Mouse (Mus musculus) thymus, postnatal 0 days (tissue): ENCODE data around the gene Pofut2. TPM values are rescaled to one million over a fixed set of nuclear protein-coding genes. Genes with fewer than 3 reads are reported as not detected.

Experiments
- DNase-seq: peaks from one replicate; pipeline ENCODE4 v3.0.0-alpha.2; 2015; ENCODE audit warnings: low spot score
- polyA plus RNA-seq: library from polyadenylated mRNA; unstranded; fragments of >200 nt; fragmentation: Nextera tagmentation; extraction: Ambion mirVana; gene quantifications from 2 replicates; pipeline ENCODE4 v1.2.1, GENCODE M21; 2015

The Pofut2 gene
- polyA plus RNA-seq: 34.0 and 35.0 TPM in 2 replicates

DNA sequence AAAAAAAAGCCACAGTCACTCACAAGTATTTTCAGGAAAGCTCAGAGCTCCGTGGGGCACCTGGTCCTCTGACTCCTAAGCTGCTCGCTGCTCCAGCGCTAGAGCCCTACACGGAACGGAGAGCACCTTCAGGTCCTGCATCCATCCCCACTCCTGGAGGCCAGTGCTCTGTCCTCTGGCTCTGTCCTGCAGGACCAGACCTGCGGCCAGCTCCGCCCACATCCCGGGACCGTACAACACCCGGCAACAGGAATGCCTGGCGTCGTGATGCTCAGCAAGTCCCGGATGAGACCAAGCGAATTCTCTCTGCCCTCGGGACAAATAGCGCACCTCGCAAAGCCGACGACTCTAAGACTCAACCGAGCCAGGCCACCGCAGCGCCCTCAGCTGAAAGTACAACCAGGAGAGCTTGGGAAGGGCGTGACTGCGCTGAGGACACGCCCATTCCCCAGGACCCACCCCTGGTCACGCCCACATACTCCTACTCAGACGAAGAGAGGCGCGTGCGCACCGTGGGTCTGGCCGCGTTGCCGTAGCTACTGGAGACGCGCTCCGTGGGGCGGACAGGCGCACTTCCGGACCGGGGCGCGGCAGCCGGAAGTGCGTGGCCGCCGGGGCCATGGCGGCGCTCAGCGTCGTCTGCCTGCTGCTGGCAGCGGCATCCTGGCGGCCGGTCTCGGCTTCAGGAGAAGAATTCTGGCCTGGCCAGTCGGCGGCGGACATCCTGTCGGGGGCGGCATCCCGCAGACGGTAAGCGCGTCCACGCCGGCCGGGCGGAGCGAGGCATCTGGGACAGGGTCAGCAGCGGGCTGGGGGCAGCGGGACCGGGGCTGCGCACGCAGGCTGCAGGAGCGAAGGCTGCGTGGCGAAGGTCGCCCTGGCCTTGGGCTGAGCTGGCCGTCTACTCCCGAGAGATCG, at the start of gene Pofut2:
Gene Pofut2 (plus strand): TSS at position 515 of the 918 bp plus-strand sequence.
- DNase-seq: peak; percentile 99

DNA sequence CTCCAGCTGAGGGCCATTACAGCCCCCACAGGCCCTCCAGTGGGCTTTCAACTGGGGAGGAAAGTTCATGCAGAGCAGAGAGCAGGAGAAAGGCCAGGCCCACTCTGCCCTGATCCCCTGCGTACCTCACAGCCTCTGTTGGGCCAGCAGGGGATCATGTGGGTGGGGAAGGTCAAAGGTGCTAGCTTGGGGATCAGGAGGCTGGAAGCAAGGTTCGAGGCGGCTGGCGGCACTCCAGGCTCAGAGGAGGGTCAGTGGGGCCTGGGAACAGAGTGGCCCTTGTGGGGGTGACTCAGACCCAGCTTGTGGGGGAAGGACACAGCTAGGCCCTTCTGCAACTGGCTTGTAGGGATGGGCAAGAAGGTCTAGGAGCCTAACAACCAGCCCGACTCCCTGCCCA, 49.8 kb upstream of the Pofut2 start:
- no peak for DNase-seq

DNA sequence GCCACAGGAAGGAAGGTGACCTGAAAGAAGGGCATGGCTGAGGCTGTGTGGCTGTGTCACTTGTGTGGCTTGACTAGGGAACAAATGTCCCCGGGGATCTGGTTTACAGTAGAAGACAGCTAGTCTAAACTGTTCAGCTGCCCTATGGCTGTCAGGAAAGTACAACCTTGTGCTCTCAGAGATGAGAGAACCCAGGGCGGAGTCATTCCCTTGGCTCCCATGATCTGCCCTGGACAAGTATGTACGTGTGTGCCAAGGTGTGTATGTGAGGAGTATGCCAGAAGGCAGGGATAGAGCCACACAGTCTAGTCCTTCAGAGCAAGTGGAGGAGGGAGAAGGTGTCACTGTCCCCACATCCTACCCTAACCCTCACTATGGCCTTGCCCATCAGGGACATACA, 48.4 kb upstream of the Pofut2 start:
- no peak for DNase-seq

DNA sequence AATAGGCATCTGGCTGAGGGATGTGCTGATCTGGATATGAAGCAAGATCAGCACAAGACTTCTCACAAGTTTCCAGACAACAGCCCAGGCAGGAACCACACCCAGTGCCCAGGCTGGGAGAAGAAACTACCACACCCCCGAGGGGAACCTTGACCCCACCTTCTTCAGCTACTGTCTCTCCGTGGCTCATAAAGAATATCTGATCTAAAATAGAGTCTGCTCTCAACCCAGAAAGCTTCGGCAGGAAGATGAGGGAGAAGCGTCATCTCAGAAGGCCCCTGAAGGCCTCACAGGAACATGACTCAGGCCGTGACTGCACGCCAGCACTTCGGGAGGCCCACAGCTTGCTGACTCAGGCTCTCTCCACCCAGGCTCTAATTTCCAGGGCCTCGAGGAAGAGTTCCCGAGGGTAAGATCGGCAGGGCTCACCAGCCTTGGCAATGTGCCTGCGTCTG, 47.9 kb upstream of the Pofut2 start:
- DNase-seq: no peak

DNA sequence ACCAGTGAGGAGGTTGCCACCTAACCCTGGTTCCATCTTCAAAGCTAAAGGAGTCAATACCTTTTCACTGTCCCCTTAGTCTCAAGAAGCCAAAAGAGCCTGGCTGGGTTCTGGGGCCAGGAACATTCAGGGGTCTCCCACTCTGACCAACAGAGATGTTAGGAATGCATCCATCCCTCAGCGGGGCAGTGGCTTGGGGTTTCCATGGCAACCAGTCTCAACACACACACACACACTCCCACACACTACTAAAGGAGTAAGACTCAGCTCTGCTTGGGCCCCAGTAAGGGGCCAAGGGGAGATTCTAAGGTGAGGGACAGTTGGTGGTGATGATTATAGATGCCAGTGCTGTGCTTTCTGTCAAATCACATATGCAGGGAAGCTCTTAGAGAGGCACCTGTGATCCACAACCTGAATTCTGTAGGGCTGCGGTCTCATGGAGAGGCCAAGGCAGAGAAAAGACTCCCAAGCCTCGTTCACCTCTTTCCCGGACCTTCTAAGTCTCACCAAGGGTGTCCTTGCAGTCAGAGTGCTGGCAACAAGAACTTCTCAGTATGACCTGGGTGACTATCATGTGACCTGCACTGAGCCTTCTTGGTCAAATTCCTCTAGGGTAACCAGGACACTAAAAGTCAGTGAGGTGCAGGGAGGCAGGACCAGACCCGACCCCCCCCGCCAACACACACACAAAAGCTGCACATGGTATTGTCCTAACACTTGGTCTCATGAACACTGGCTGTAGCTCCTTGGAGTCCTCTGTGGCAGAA, 46.5 kb upstream of the Pofut2 start:
- no peak for DNase-seq

DNA sequence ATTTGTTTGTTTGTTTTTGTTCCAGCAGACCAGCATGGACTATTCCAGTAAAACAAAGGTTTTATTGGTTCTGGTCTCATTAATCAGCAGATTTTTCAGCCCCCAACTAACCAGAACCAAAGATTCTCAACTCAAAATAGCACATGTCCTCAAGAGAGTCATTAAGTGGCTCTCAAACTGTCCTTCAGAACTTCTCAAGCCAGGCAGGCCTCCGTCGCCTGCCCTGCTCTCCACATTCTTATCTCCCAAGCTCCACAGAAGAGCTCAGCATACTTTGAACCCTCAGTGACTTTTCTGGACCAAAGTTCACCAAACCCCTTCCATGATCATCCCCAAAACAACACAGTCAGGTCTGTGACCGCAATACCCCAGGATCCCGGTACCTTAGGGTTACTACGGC, 45.5 kb upstream of the Pofut2 start:
- DNase-seq: no peak

DNA sequence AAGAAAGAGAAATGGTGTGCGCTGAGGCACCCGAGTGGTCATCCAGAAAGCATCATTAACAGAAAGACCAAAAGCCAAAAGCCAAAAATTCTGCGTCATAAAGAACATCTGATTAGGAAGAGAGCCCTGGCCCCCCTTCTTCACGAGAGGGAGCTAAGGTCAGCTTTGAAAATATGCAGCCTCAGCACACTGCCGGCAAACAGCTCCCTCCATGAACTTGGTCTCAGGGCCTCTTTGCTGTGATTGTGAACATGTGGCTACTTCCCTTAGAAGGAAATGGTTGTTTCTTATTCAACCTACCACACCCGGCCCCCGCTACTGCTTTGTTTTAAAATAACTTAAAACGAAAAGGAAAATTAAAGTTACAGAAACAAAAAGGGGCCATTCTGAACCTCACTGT, 44.4 kb upstream of the Pofut2 start:
- no peak for DNase-seq

DNA sequence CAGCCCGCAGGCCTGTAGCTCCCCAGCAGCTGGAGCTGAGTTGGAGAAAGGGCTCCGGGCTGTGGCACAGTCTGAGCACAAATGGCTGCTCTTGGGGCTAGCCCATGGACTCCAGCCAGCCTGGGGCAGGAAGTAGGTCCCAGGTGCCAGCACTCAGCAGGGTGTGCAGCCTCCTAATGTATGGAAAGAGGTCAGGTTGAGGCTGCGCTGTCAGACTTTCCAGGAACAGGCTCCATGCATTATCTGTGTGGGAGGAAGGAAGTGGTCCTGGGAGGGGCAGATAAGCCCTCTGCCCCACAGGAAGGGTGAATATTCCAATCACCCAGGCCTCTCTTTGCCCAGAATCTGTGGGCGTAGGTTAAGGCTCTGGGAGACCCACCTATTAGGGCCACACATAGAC, 43.4 kb upstream of the Pofut2 start:
- no peak for DNase-seq

DNA sequence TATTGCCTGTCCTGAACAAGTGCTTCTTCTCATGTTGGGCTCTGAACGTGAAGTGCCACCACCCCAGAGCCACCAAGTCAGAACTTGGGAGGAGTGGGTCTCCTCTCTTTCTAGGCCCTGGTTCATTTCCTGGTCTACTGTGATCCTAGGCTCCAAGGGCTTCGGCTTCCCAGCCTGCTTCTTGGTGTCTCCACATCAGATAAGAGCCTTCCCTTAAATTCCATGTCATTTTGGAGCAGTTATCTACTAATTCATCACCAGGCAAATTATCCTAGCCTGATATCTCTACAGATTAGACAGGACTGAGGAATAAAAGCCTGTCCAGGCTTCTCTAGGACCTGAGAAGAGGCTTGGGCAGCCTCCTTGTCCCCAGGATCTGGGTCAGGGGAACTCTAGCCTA, 42.7 kb upstream of the Pofut2 start:
- DNase-seq: no peak

DNA sequence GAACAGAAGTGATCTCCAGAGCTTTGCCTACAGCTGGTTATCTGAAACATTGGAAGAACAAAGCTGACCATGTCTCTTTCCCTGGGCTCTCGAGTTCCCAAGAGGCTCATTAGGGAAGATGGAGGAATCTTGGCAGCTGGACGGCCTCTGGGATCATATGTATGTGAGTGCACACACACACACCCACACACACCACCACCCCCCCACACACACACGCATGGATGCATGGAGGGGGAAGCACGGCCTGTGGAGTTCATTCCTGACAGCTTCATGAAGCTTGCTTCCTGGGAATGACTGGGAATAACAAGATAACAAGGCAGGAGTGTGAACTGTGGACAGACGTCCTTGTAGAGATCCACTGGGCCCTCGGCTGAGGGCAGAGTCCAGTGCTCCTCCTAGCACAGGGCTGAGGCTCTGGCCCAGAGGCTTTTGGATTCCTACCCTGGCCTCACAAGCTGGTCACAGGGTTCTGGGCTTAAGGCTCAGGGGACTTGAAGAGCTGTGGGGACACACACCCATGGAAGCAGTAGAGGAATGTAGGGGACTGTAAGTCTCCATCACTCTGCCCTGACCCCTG, 41.8 kb upstream of the Pofut2 start:
- no peak for DNase-seq

DNA sequence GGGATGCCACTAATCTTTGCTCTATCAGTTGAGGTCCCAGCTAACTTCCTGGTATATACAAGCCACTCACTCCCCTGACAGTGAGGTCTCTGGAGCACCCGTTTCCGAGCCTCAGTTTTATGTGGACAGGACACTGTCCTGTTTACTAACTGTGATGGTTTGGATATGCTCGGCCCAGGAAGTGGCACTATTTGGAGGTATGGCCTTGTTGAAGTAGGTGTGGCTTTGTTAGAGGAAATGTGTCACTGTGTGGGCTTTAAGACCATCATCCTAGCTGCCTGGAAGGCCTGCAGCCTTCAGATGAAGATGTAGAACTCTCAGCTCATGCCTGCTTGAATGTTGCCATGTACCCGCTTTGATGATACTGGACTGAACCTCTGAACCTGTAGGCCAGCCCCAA, 41.0 kb upstream of the Pofut2 start:
- DNase-seq: no peak

DNA sequence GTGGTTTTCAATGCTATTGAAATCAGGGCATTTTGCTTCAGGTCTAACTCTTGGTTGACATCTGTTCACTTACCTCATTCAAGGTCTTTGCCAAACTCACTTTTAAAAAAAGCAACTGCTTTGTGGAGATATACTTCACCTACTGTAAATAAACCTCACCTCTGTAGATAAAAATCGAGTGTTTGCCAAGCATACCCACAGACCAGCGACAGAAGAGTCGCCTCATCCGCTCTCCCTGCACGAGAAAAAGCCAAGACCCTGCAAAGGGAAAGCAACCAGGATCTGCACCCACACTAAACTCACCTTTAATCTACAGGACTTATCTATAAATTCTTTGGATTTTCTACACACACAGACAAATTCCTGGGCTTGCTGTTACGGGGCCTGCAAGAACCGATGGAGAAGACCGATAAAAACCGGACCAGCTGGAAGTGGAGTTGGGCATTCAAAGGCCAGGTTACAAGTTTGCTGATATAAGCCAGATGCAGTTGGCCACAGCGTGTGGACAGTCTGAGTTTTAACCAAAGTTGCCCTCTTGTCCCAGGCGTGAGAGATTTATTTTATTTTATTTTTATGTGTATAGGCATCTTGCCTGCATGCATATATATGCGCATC, 39.5 kb upstream of the Pofut2 start:
- DNase-seq: no peak

DNA sequence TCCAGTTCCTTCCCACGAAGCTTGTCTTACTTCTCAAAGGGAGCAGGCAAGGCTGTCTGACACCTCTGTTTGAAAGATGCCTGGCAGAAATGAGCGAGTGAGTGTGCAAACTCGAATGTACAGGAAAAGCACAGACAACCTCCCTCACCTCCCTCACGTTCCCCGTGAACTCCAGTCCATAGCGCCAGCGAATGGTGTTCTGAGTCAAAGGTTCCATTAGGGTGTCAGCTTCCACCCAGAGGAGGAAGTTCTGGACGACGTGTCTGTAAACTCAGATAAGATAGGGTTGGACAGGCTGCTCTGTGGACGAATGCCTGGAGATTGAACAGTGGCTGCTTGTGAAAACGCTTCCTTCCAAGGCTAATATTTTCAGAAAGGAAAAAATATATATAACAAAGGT, 37.9 kb upstream of the Pofut2 start:
- DNase-seq: no peak

DNA sequence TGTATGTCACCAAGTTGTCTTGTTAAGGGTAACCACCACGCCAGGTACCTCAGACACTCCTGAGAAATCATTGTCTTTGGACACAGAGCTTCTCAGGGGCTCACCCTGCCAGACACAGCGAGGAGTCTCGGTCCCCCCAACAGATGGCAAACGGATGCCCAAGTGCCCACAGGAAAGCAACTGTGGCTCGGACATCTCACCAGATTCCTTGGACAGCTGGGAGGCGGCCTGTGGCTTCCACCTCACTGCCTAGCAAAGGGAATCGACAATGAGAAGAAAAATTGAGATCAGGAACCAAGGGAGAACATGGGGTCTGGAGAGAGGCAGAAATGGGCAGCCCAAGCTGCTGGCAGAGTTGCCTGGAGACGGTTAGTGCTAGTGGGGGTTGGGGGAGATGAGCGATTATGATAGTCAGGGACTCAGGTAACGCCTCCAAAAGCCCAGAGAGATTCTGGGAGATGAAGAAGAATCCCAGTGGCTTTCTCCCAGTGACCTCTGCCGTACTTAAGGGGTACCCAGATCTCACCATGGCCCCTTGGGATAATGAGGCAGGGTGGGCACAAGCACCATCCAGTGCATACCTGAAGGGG, 36.0 kb upstream of the Pofut2 start:
- DNase-seq: no peak

DNA sequence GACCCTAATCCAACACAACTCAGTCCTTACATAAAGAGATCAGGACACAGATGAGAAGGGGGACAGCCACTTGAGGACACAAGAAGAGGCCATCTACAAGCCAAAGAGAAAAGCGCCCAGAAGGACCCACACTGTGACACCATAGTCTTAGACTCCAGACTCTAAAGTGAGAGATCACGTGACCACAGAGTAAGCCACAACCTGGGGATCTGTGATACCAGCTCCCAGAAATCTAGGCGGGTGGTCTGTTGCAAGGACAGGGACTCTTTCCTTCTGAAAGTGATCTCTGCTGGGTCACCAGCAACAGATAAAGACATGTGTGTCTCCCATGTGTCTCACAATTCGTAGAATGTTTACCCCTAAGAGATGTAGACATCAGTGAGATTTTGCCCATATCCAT, 34.6 kb upstream of the Pofut2 start:
- DNase-seq: no peak

DNA sequence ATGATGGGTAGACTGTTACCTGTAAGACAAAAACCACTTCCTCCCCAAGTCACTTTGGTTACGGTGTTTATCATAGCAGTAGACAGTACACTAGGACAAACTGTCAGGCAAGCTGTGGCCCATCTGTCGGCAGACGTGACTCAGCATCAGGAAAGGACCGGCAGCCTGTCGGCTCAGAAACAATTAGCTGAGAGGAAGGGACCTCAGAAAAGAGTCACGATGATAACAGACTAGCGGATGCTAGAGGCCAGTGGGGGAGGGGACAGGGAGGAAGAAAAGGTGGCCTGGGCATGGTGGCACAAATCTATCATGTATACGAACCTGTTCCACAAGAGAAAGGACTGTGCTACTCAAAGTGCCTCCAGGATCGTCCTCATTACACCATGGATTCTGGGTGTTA, 33.6 kb upstream of the Pofut2 start:
- DNase-seq: no peak

DNA sequence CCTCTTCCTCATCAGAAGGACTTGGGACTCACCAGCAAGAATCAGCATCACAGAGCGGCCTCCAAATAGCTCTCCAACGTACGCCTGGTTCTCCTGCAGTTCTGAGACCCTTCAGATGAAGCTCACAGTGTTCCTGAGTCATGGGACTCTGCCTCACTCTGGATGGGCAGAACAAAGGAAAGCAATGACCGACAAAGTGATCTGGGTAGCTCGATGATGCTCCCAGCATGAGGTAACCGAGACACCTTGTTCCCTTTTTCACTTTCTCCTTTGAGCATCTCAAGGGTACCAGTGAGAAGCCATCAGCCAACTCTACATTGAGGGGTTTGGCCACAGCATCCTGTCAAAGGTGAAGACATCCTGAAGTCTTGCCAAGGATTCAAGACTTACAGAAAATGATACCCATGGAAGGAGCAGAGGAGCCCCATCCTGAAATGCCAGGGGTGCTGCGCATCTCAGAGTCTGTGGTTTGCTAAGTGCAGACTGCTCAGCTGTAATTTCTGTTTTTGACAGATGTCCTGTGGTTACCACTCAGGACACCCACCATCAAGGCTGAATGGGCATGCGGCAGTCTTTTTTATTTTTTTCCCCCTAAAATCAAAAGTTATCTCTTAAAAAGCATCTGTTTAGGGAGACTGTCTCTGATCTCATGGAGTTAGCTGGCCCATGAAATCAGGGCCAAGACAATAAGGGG, 32.9 kb upstream of the Pofut2 start:
- no peak for DNase-seq

DNA sequence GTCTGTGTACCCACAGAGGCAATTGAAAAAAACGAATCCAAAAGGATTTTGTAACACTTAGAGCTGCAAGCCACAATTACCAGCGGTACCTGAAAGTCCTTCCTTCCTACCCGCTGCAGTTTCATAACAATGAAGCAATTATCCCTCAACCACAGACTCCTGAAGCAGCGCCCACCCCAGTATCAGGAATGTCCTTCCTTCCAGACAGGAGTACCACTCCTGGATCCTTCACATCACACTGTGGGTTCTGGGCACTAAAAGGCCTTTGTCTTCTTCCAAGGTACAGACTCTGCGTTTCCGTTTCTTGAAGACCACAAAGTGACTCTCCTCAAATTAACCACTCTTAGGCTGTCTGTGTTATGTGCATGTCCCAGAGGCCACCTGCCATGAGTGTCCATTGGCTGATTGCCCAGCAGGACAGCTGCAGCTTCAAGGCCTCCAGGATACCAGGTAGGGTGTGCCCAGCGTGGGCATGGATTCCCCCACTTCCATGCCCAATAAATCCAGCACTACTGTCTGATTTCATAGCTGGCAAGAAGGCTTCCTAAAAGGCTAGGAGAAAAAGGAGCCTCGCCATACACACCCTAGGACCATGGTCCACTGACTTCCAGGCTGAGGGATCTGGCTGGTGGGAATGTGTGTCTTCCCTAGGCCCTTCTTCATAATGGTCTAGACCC, 32.2 kb upstream of the Pofut2 start:
- DNase-seq: no peak

DNA sequence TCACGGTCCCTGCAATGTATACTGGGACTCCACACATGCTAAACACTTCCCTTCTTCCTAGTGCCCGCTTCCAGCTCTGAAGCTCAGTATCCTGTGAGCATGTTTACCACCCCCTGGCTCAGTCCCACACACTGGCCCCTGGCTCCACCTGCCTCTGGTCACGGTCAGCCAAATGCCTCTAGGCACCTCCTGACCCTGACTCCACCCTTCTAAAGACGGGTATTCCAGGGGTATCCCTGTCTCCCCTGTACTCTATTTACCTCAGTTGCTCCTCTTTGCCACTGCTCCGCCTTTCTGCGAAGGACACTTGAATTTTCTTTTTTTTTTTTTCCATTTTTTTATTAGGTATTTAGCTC, 31.7 kb upstream of the Pofut2 start:
- no peak for DNase-seq
